Mouse (Mus musculus) adrenal gland, adult (tissue): ENCODE results near the gene Hnrnpll.

Experiments used
- DNase-seq, 2 experiments: peaks; one replicate each; pipeline ENCODE4 v3.0.0; 2022 to 2023; ENCODE audit warnings: low spot score in 1 of 2; ENCODE audit not compliant: inconsistent age in 2 of 2

Gene Hnrnpll

DNA sequence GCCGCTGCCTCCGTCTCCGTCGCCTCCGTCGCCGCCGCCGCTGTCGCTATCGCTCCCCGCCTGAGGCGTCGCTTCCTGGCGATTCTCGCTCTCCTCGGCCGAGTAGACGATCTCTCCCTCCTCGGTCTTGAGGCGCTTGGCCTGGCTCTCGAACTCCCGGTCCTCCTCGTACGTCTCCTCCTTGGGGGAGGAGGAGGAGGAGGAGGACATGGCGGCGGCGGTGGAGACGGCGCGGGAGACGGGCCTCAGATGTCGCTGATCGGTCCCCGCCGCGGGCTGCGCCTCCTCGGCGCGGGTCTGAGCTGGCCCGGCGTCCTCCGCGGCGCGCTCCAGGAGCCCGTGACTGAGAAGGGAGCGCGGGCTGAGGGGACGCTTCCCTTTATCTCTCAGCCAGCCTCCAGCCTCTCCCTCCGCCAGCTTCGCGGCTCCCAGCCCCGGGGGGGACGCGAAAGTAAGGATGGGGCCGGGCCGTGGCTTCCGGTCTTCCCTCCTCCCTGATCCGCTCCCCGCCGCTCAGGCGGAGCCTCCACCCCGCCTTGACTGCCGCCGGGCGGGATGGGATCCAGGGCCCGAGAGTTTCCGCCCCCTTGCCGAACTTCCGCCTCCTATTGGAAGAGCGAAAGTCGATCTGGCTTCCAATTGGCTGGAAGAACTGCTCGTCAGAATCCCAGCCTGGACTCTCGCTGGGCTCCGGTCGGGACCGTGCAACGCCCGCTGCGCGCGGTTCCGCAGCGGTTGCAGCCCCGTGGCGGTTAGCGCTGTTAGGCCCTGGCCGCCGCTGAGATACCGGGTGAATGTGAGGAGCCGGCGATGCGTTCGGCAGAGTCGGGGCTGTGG is at the start of gene Hnrnpll:
Gene Hnrnpll, minus strand, starts transcription at position 552 of the 837 bp plus-strand sequence.
- DNase-seq, result peak; percentile 99 to 100

DNA sequence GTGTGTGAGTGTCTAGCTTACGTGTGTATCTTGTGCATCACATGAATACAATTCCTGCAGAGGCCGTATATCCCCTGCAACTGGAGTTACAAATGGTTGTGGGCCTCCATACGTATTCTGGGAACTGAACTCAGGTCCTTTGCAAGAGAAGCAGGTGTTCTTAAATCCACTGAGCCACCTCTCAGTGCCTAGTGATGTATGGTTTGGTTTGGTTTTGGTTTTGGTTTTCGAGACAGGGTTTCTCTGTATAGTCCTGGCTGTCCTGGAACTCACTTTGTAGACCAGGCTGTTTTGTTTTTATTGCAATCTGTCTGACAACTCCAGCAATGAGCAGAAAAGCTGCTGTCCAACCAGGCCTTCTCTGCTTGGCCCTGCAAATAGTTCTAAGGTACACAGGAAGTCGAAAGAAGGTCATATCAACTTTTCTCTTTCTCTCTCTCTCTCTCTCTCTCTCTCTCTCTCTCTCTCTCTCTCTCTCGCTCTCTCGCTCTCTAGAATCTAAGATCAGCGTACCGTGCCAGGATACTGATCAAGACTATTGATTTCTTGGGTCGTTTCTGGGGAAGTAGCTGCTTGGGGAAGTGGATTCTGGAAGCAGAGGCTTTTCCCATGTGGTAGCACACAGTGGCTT is 43.3 kb upstream of the Hnrnpll start:
- DNase-seq, result no peak

DNA sequence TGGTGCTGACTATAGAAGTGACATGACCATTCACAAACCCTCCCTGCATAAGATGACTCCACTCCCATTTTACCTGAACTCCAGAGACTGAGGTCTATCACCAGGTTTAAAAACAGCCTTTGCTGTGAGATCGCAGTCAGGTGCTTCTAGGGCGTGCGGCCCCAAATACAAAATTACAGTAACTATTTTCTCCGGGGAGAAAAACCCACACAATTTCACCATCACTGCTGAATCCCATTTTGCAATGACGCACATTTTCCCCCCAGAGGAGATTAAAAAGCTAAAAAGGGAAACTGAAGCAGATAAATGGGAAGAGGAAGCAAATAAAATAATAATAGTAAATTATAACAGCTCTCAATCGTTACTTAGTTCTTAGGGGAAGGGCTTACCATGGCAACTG is 37.7 kb upstream of the Hnrnpll start:
- no peak for DNase-seq

DNA sequence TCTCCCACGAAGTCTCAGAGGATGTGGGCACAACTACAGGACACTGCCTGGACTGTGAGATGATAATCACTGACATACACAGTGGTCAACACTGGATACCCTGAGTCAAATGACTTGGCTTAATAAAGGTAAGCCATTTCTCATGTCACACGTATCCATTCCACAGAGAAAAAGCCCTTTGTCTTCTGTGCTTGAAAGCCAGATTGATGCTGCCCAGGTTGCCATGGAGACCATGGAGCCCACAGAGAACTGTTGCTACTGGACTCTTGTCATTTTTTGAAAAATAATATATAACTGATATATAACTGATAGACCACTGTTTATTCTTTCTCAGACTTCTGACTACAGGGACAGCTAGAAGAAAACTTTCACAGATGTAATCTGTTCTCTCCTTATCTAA is 35.1 kb upstream of the Hnrnpll start:
- no peak for DNase-seq

DNA sequence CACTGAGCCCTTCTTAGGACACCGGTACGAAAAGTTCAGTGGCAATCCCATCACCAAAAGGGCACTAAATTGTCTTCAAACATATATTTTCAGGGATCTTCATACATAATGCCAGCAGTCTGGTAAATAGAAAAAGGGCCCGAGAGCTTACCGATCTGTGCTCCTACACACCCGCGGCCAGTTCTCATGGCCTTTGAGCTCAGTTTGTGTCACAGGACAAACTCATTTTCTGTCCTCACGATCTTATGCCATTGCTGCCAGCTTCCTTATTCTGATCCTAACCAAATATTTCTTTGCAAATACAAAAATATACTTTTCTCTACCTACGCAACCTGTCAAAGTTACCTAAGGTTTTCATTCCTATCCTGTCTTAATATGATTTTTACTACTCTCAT is 34.6 kb upstream of the Hnrnpll start:
- DNase-seq, result no peak

DNA sequence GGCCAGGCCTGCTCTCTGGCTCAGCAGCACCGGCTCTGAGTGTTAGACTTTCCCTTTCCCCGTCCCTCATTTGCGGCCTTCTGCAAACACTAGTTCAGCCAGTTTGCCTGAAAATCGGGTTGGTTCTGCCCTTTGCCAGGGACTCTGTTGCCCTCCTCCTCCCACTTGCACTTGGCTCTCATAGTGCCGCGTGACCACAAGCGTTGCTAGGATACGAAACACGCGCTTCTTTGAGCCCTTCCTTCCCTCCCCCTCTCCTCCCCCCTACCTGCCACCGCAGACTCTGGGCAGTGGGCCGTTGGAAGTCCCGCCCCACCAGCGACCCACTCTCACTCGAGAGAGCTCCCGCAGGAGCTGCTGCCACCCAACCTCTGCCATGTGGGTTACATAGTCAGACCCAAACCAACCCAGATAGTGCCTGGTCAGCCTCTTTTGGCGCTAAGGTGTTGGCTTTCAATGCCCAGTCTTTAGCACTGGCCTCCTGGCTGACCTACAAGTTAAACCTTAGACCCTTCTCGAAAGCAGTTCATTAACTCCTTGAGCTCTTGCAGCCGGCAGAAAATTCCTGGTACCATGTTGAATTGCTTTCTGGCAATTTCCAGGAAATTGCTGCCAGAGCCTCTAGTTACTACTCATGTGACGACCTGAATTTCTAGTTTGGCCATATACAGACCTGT is 34.0 kb upstream of the Hnrnpll start:
- peak; percentile 49 to 84 for DNase-seq

DNA sequence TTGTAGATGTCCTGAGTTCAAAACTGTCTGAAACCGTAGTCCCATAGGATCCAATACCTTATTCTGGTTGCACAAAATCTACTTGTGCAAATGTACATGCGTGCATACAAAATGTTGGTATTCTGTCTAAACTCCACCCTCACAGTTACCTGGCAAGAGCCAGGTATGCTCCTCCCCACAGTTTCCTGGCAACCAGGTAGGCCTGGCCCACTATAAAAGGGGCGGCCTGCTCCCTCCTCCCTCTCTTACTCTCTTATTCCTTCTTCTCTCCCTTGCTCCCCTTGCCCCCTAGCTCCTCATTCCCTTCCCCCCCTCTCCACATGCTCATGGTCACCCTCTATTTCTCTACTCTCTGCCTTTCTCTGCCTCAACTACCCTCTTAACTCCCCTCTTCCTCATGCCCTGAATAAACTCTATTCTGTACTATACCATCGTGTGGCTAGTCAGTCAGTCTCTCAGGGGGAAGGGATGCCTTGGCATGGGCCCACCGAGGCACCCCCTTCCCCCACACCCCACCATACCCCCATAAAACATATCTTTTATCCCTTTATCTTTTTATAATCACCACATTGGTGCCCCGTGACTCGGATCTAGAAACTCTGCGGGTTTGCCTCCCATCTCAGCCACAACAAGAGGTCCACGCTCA is 33.2 kb upstream of the Hnrnpll start:
- no peak for DNase-seq

DNA sequence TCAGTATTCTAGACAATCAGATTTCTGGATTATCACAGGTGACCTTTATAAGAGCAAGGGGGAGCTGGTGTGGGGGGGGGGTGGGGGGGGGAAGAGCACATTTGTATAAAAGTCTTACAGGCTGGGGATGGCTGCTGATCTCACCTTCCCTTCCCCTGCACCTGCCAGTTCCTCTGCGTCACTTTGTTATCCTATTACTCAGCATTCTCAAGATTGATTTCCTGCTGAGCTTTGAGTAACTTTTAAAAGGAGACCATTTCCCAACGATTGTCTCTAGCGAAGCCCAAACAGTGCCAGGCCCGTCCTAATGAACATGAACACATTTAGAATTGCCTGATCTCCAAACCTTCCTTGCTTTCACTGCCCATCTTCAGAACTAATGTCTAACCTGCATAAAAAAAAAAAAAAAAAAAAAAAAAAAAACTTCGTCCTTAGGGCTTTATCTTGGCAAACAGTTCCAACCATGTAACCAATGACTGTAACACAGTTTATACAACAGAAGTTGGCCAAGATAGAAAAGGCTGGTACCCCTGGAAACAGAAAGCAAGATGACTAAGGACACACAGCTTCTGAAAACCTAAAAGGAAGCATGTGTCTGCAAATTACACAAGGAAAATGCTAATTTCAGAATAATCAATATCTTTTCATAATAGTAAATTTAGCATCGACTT is 29.9 kb upstream of the Hnrnpll start:
- peak in 1 of 2 experiments; percentile 64 for DNase-seq

DNA sequence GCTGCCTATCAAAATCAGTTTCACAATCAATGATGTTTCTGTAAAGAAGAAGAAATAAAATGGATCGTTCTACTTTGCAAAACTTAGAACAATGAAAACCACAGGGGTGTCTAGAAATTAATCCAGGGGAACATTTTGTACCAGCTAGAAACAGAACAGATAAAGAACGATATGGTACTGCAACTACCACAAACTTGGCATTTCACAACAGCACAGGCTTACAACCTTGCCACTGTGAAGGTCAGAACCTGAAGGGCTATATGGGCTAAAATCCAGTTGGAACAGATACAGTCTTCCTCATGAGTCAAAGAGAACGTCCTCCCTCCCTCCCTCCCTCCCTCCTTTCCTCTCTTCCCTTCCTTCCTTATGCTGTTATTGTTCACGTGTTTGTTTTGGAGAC is 28.4 kb upstream of the Hnrnpll start:
- DNase-seq, result peak; percentile 61 to 86

DNA sequence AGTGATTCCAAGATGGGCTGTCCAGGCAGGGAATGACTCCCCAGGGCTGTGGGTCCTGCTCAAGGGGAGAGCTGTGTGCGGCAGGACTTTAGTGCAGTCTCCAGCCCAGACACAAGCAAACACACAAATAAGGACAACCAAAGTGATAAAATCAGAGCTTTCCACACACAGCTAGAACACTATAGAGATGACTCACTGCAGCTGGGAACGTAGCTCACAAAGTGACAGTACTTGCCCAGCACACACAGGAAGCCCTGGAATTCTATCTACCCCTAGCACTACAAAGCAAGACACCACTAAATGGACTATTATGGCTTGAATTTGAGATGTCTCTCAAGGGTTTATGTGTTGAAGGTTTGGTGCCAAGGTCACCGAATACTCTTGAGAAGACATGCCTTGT is 26.0 kb upstream of the Hnrnpll start:
- peak in 1 of 2 experiments; percentile 37 for DNase-seq

DNA sequence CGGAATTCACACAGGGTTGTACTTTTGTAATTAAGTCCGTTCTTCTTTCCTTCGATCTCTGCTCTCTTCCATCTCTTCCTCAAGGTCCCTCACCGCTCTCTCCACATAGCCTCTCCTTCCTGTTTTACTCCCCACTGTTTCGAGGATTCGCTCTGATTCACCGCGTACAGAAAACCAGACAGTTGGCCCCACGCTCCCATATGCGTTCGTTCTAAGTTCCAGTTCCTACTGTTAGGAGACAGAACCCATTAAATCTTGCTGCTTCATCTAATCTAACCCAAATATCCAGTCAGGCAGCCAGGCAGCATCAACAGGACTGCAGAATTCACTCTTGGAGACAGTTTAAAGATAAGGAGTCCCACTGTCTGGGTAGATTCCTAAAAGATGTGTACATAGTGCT is 24.5 kb upstream of the Hnrnpll start:
- DNase-seq, result no peak

DNA sequence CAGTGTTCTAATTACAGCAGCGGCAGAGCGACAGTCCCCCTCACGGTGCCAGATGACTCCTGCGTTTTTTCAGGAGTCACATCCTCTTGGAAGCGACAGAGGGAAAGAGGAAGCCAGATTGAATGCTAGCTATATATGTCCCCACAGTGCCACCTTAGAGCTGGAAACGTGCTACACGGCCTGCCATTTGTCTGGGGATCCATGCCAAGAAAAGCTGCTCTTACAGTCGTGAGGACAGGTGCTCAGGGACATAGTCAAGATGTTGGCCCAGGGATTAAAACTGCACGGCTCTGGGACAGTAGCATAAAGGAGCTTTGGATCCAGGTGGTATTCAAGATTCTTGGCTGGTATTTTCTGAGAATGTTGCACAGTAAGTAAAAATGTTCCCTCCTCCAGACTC is 22.3 kb upstream of the Hnrnpll start:
- no peak for DNase-seq

DNA sequence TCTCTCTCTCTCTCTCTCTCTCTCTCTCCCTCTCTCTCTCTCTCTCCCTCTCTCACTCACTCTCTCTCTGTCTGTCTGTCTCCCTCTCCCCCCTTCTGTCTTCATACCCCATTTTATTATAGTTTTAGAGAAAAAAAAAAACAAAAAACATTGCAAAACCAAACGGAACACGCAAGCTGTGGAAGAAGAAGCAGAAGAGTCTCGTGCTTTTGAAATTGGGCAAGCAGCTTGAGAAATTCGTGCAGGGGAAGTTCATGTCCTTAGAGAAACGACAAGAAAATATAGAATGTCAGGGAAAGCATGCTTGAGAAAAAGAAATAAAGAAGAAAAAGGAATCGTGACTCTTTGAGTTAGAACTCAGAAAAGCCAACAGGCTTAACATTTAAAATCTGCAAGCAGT is 21.1 kb upstream of the Hnrnpll start:
- no peak for DNase-seq

DNA sequence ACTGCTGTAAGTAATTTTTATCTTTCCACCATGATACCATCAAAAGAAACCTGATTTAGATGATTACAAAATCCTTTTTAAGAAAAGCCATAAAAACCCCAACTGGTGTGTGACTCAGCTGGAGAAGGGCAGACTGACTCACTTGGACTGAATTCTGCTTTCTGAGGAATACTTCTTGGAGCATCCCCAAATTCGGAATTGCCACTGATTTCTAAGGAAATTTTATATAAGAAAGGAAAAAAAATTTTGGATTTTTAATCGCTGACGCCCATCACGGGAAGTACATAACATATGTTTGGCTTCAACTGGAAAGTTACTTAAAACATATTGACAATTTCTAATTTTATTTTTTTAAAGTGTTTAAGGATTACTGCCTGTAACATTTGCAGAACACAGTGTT is 16.6 kb upstream of the Hnrnpll start:
- DNase-seq, result peak in 1 of 2 experiments; percentile 74

DNA sequence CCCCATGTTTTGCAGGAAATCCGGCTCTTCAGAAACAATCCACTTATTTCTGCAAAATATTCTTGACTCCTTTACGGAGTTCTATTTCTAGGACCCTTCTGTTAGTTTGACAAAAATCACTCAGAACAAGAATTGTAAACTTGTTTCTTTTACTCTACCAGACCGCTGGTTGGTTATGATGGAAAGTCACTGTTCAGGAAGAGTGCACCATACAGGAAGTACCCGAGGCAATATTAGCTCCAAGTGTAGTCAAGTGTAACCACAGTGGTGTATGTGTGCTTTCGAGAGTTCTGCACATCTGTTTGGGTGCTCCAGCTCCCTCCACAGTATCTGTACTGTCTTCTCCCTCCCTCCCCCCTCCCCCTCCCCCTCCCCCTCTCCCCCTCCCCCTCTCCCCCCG is 5.1 kb upstream of the Hnrnpll start:
- DNase-seq, result no peak

DNA sequence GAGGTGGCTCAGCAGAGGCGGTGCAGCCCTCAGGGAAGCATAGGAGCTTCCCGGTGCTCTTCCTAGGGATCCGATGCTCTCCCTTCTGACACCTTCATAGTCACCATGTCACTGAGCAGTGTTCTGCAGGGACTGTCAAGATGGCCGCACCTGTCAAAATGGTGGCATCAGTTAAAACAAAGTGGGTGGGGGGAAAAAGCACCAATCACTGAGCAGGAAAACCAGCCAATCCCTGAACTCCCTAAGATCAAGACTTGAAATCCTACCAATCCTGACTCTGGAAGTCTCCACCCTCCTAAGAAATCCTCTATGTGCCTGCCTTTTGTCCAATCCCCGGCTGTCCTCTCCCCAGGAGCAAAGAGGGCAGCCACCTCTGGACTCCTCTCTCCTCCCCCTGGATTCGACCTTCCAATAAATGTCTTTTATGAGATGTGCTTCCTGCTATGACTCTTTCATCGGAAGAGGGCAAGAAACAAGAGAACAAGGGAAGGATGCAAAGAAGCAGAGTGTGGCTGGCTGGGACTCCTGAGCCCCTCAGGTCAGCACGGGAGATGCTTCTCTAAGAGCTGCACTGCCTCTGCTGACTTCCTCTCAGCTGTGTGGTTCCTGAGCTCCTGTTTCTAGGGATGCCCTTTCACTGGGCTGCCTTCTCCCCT is 1.8 kb upstream of the Hnrnpll start:
- DNase-seq, result no peak

DNA sequence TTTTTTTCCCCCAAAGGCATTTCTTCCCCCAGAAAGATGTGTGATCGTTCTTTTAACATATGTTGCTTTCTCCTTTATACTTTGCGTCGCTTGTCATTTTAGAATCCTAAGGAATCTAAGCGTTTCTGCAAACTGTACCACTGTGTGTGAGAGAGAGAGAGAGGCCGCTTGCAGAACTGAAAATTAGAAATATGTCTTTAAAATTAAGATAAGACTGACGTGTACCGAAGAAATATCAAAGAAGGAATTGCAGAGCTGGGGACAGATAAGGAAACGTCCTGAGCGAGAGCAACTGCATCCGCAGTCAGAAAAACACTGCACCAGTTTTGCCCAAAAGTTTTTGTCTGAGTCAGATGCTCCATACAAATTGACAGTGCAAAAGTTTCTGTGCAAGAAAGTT is 1.3 kb upstream of the Hnrnpll start:
- no peak for DNase-seq

DNA sequence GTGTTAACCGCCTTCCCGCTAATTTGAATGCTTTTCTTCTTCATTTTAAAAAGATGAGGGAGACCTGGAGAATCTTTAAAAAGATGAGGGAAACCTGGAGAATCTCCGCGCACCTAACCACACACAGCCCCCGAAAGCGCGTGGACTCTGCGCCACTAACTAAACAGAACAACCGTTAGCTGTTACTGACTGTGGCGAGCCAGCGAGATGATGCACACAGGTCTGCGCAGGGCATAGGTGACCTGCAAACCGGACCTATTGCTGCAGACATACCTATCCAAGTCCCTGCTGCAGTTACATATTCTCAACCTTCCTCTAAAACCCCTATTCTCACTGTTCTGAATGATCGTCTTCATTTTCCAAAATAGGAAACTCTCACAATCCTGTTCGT is 481 bp upstream of the Hnrnpll start:
- DNase-seq, result no peak

DNA sequence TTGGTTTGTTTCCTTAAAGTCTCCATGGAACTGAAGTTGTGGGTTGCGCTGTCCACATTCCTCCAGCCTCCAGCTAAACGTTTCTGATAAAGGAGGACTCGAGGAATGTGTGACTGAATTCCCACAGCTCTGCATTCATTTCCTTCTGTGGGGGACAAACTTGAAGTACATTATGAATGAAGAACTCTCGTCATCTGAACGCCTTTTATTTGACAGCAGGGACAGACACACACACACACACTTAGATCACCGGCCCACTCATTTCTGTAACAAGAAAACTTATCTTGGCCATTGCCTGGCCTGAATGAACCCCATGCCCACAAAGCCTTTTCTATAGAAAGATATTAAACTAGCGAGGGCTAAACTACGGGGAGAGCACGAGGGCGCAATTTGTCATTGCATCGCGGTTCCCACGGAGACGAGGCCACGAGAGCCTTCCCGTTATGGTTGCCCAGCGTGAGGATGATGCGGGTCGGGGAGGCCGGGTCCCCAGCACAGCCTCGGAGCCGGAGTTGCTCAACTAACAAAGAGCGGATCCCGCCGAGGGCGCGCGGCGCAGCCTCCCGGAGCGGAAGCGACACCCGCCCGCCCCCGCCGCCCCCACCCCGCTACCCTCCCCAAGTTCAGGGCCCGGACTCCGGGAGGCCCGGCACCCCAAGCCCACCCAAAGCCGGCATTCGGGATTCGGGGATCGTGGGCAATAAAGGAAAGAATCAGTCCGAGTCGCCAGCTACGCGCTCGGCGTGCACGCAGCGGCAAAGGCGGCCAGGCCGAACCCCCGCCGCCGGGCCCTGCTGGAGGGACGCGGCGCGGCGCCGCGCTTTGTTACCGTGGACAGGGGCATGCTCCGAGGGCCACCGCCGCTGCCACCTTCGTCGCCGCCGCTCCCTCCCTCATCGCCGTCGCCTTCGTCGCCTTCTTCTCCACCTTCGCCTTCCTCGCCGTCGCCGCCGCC is 1.0 kb downstream of the Hnrnpll start:
- DNase-seq, result peak; percentile 60 to 78
